Mouse (Mus musculus) intestine, embryonic 14.5 days (tissue): ENCODE data around the gene Mgat5. TPM values are rescaled to one million over a fixed set of nuclear protein-coding genes. Genes with fewer than 3 reads are reported as not detected.

Experiments
- ATAC-seq: fragments of 200-750 bp; cut with Nextera tagmentation; replicated peaks from 2 replicates; pipeline ENCODE4 v1.8.0; 2017; ENCODE audit warnings: low read depth, moderate number of reproducible peaks, moderate TSS enrichment, moderate library complexity; ENCODE audit not compliant: low FRiP score, low TSS enrichment
- DNase-seq: peaks from one replicate; pipeline ENCODE4 v3.0.0-alpha.2; 2018; ENCODE audit warnings: low spot score
- H3K27ac ChIP-seq: fragments of 300-500 bp; sonication (generic); 2 replicates; pipeline ENCODE4 v1.5.1; 2014; ENCODE audit warnings: low read depth, mild to moderate bottlenecking, control low read depth
- H3K27me3 ChIP-seq: fragments of 300-500 bp; sonication (generic); replicated peaks from 2 replicates; pipeline ENCODE4 v1.6.1; 2014; ENCODE audit warnings: low read length, control low read depth; ENCODE audit not compliant: control insufficient read depth, insufficient read depth
- H3K36me3 ChIP-seq: fragments of 300-500 bp; sonication (generic); 2 replicates; pipeline ENCODE4 v1.6.1; 2014; ENCODE audit warnings: low read length, control low read depth; ENCODE audit not compliant: control insufficient read depth, insufficient read depth
- H3K4me1 ChIP-seq: fragments of 300-500 bp; sonication (generic); replicated peaks from 2 replicates; pipeline ENCODE4 v1.6.1; 2014; ENCODE audit warnings: low read length, control low read depth, mixed read lengths; ENCODE audit not compliant: control insufficient read depth, insufficient read depth
- H3K4me2 ChIP-seq: fragments of 300-500 bp; sonication (generic); 2 replicates; pipeline ENCODE4 v1.6.1; 2014; ENCODE audit warnings: low read length
- H3K4me3 ChIP-seq: fragments of 300-500 bp; sonication (generic); 2 replicates; pipeline ENCODE4 v1.5.1; 2014; ENCODE audit warnings: low read depth, low read length, control low read depth, mixed read lengths
- H3K9ac ChIP-seq: fragments of 300-500 bp; sonication (generic); 2 replicates; pipeline ENCODE4 v1.6.1; 2014; ENCODE audit warnings: mild to moderate bottlenecking, low read length
- H3K9me3 ChIP-seq: fragments of 300-500 bp; sonication (generic); 2 replicates; pipeline ENCODE4 v1.6.1; 2016; ENCODE audit warnings: low read length, control low read depth; ENCODE audit not compliant: control insufficient read depth
- WGBS: fragments of 180-500 bp; shearing (Covaris S2); extraction: QIAGEN DNeasy Blood & Tissue Kit; methylation state at CpG from one replicate; pipeline ENCODE4 v1.1.7; 2014; 5-methylcytosine and 5-hydroxymethylcytosine counted together
- polyA plus RNA-seq: library from polyadenylated mRNA; unstranded; fragments of >200 nt; fragmentation: Nextera tagmentation; extraction: Ambion mirVana; gene quantifications from 2 replicates; pipeline ENCODE4 v1.2.1, GENCODE M21; 2014

Mgat5 gene
- polyA plus RNA-seq, 1 experiment from 2014 or later = 7.3 TPM

DNA sequence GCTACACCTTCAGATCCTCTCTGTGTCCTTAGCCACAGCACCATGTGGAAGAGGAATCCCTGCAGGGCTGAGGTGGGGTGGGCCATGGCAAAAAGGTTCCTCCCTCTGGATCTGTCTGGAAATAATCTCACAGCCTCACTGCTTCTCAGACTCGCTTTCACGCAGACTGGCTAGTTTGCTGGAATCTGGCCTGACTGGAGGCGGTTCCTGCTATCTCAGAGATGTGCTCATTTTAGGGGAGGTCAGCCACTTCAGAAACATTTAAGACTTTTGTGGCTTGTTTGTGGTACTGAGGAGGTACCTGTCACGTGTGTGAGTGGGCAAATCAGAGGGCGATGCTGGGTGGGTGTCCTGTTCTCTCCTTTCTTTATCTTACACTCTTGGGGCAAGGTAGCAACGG, 115.0 kb downstream of the Mgat5 start:
- no peaks in the 10 kb centered on the region for H3K9me3 ChIP-seq
- no peak overlapping the region for H3K4me2 ChIP-seq
- no peak overlapping the region for H3K27ac ChIP-seq
- no peak overlapping the region for H3K4me3 ChIP-seq
- H3K9ac ChIP-seq = no peak overlapping the region
- ATAC-seq (no peak), DNase-seq (no peak)
- H3K4me1 ChIP-seq = 0 out of 2 replicates have a peak, but pooled peaks cover 3% of the 10 kb centered on the region
- no peaks in the 10 kb centered on the region for H3K36me3 ChIP-seq
- WGBS = 72% methylated on average over 6 of the region's 6 CpGs
- H3K27me3 ChIP-seq = no peaks in the 10 kb centered on the region

DNA sequence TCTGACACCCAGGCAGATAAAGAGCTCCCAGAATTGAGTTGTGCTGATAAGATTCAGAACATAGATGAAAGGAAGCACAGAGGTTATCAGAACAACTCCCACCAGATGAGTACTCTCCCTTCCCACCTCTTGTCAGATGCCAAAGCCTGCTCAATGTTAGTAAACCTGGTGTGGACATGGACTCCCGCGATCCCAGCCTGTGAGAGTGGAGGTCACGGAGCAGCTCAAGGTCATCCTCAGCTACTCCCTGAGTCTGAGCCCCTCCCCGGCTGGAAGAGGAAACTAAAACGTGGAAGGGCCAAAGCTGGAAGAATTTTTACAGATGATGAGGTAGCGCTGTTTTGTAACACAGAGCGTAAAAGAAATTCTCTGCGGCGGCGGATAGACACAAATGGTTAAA, 116.1 kb downstream of the Mgat5 start:
- no peaks in the 10 kb centered on the region for H3K27me3 ChIP-seq
- H3K4me1 ChIP-seq = 0 out of 2 replicates have a peak, but pooled peaks cover 3% of the 10 kb centered on the region
- no peak overlapping the region for H3K27ac ChIP-seq
- H3K9me3 ChIP-seq = no peaks in the 10 kb centered on the region
- H3K9ac ChIP-seq = no peak overlapping the region
- H3K36me3 ChIP-seq = no peaks in the 10 kb centered on the region
- no peak overlapping the region for H3K4me3 ChIP-seq
- ATAC-seq = no peak
- H3K4me2 ChIP-seq = no peak overlapping the region
- WGBS = 57% methylated on average over 10 of the region's 10 CpGs
- no peak for DNase-seq

DNA sequence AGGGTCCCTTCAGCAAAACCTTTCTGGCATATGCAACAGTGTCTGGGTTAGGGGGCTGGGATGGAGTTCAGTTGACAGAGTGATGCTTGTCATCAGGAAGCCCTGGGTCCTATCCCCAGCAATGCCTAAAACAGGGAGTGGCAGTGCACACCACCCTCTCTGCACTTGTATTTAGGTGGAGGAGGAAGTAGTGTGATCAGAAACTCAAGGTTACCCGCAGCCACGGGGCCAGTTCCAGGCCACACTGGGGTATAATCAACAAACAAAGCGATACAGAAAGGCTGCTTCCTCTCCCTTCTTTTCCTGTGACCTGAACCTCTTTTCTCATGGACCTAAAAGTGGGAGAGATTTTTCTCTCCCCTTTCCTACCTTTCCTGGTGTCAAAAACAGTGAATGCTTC, 116.8 kb downstream of the Mgat5 start:
- DNase-seq = no peak
- Histone ChIP-seq H3K27me3 (no peaks in the 10 kb centered on the region), H3K4me1 (0 out of 2 replicates have a peak, but pooled peaks cover 3% of the 10 kb centered on the region), H3K36me3 (no peaks in the 10 kb centered on the region), H3K4me2 (no peak overlapping the region), H3K9me3 (no peaks in the 10 kb centered on the region), H3K4me3 (no peak overlapping the region), H3K27ac (no peak overlapping the region), H3K9ac (no peak overlapping the region)
- WGBS = 44% methylated on average over 3 of the region's 3 CpGs
- ATAC-seq = no peak

DNA sequence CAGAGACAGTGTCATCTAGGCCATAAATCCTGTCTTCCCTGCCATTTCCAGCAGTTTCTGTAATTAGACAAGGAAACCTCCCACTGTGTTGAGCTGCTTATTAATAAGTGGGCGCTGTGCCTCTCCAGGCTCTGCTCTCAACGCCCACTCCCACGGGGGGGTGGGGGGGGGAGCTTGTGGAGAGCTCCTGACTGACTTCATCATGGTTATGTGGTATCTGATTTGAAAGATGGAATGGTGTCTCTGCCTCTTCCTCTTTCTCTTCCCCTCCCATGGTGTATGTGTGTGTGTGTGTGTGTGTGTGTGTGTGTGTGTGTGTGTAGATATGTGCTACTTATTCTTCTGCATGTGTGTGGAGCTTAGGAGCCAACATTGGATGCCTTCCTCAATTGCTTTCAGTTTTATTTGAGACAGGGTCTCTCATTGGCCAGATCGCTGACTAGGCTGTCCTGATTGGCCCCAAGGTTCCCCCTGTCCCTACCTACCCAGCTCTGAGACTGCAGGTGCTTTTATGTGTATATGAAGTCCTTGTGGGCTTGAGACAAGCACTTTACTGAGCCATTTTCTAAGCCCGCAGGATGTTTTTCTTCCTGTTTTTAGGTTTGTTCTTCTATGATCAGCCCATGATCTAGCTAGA, 117.5 kb downstream of the Mgat5 start:
- Histone ChIP-seq H3K4me1 (0 out of 2 replicates have a peak, but pooled peaks cover 3% of the 10 kb centered on the region), H3K36me3 (no peaks in the 10 kb centered on the region), H3K9ac (no peak overlapping the region), H3K4me3 (no peak overlapping the region), H3K27ac (no peak overlapping the region), H3K4me2 (no peak overlapping the region), H3K27me3 (no peaks in the 10 kb centered on the region), H3K9me3 (no peaks in the 10 kb centered on the region)
- WGBS = 75% methylated on average over 5 of the region's 5 CpGs
- ATAC-seq (no peak), DNase-seq (no peak)

DNA sequence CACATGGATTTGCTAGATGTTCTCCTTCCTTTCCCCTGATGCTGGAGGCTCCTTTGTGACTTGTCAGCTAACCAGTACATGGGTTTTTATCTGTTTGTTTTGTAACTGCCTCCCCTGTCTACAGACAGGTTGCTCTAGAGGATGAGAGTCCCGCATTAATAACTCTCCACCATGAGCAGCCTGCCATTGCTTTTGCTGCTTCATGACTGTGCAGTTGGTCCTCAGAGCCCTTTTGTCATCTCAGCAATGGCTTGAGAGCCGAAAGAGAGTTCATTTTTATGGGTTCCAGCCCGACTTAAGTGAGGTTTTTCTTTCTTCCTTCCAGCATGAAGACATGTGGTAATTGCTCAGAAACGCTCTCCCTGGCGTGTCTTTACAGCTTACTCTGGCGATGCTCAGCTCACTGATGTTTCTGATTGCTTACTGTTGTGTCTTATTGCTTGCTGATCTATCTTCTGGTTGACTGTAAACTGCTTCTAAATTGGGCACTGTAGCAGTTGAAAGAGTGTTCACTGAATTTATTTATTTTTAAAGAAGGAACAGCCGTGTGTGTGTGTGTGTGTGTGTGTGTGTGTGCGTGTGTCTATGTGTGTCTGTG, 120.9 kb downstream of the Mgat5 start:
- 72% methylated on average over 8 of the region's 8 CpGs for WGBS
- no peak overlapping the region for H3K4me2 ChIP-seq

DNA sequence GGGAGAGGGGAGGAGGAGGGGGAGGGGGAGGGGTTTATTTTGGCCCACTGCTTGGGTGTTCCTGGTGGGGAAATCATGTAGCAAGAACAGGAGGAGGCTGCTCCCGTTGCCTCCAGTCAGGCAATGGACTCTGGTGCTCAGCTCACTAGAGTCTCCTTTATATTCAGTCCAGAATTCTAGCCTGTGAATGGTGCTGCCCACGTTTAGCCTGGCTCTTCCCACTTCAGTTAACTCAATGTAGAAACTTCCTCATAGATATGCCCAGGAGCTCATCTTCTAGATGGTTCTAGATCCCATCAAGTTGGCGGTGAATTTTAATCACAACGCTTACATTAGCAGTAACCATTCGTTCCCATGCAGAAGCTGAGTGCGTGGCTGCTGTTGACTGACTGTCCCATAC, 123.0 kb downstream of the Mgat5 start:
- no peak overlapping the region for H3K9ac ChIP-seq
- no peaks in the 10 kb centered on the region for H3K27me3 ChIP-seq
- no peaks in the 10 kb centered on the region for H3K9me3 ChIP-seq
- ATAC-seq (no peak), DNase-seq (no peak)
- no peak overlapping the region for H3K4me3 ChIP-seq
- H3K27ac ChIP-seq = no peak overlapping the region
- H3K4me1 ChIP-seq = no peaks in the 10 kb centered on the region
- H3K4me2 ChIP-seq = no peak overlapping the region
- WGBS = 82% methylated on average over 6 of the region's 6 CpGs
- H3K36me3 ChIP-seq = no peaks in the 10 kb centered on the region

More for the DNA sequence above, 120.9 kb downstream of the Mgat5 start:
- Histone ChIP-seq H3K9ac (no peak overlapping the region), H3K36me3 (no peaks in the 10 kb centered on the region), H3K4me1 (0 out of 2 replicates have a peak, but pooled peaks cover 3% of the 10 kb centered on the region), H3K9me3 (no peaks in the 10 kb centered on the region), H3K27me3 (no peaks in the 10 kb centered on the region), H3K4me3 (no peak overlapping the region), H3K27ac (no peak overlapping the region)
- ATAC-seq (no peak), DNase-seq (no peak)

DNA sequence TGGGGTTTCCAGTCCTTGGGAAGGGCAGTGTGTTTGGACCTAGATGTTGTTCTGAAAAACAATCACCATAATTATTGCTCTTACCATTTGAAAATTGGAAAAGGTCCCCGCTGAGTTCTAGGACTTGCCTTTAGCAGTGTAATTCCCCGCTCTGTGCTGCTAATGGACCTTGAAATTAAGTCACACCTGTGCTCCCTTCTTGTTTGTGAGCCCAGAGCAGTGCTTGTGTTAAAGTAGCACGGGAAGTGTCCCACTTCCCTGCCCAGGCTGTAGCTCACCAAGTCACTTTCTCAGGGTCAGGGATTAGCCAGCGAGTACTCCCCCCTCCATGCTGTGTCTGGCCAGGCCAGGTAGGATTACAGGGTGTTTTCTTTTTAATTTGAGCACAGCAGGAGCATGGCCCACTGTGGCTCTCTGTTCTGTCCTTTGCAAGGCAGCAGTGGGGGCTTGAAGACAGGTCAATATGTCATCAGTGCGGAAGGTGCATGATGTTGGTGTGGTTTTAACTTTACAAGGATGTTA, 123.6 kb downstream of the Mgat5 start:
- Histone ChIP-seq H3K4me3 (no peak overlapping the region), H3K27ac (no peak overlapping the region), H3K36me3 (no peaks in the 10 kb centered on the region), H3K9me3 (no peaks in the 10 kb centered on the region), H3K4me1 (no peaks in the 10 kb centered on the region), H3K27me3 (no peaks in the 10 kb centered on the region), H3K4me2 (no peak overlapping the region), H3K9ac (no peak overlapping the region)
- WGBS = 63% methylated on average over 5 of the region's 5 CpGs
- ATAC-seq = no peak
- DNase-seq = no peak

DNA sequence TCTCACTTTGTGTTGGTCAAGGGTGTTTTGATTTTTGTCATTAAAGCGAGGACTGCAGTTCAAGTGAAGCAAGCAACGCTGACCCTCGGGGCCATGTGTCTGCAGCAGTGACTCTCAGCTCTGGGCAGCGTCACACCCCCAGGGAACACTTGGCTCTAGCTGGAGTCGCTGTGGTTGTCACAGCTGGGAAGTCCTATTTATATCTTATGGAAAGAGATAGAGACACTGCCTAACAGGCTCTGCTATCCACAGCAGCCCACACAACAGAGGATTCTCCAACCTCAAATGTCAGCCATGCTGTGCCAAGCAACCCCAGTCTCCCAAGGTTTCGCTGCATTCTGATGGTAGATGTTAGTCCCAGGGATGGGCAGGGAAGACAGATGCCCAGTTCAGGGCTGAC, 125.0 kb downstream of the Mgat5 start:
- WGBS = 77% methylated on average over 6 of the region's 6 CpGs

DNA sequence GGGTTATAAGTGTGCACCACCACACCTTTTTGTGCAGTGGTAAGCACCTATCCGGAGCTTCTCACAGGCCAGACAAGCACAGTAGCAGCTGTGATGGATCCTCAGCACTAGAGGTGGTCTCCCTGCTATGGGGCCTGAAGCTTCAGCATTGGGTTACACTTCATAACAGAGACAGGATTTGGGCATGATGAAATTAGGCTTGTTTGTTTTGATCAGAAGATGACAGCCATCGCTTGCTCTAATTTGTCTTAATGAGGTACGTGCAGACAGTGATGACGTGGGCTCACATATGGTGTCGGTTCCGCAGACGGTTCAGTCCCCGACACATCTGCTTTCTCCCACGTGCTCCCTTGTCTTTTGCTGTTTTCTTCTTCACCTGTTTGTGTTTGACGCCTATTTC, 132.9 kb downstream of the Mgat5 start:
- H3K9me3 ChIP-seq = no peaks in the 10 kb centered on the region
- ATAC-seq = no peak

More for the DNA sequence above, 125.0 kb downstream of the Mgat5 start:
- no peaks in the 10 kb centered on the region for H3K4me1 ChIP-seq
- ATAC-seq (no peak), DNase-seq (no peak)
- no peak overlapping the region for H3K4me2 ChIP-seq
- no peaks in the 10 kb centered on the region for H3K27me3 ChIP-seq
- no peak overlapping the region for H3K4me3 ChIP-seq
- no peaks in the 10 kb centered on the region for H3K9me3 ChIP-seq
- H3K27ac ChIP-seq = no peak overlapping the region
- H3K9ac ChIP-seq = no peak overlapping the region
- H3K36me3 ChIP-seq = no peaks in the 10 kb centered on the region

More for the DNA sequence above, 132.9 kb downstream of the Mgat5 start:
- WGBS = 89% methylated on average over 10 of the region's 10 CpGs
- no peak for DNase-seq
- Histone ChIP-seq H3K27me3 (no peaks in the 10 kb centered on the region), H3K4me2 (no peak overlapping the region), H3K4me3 (no peak overlapping the region), H3K27ac (no peak overlapping the region), H3K9ac (no peak overlapping the region), H3K36me3 (no peaks in the 10 kb centered on the region), H3K4me1 (no peaks in the 10 kb centered on the region)
